Mouse (Mus musculus): Measurements from ENCODE around the gene Parn. TPM values are rescaled to one million over a fixed set of nuclear protein-coding genes. Genes with fewer than 3 reads are reported as not detected.

Gene Parn
- total RNA-seq, 4 experiments from 2014 or later = 5.5 to 7.6 (median 6.3) TPM

- peak in 1 of 2 experiments; percentile 8 for DNase-seq (ENCODE audit: low spot score in 2 of 2)
These were observed 111.0 kb downstream of the Parn start for GRCm38 (mm10) chr16:13556954-13557470.

GRCm38 (mm10) chr16:13556446-13556845 lies 111.5 kb downstream of the Parn start:
- DNase-seq (ENCODE audit: low spot score in 2 of 2) = no peak

- no peak for DNase-seq (ENCODE audit: low spot score in 2 of 2)
These were observed 117.3 kb downstream of the Parn start for GRCm38 (mm10) chr16:13550667-13551066.

DNA sequence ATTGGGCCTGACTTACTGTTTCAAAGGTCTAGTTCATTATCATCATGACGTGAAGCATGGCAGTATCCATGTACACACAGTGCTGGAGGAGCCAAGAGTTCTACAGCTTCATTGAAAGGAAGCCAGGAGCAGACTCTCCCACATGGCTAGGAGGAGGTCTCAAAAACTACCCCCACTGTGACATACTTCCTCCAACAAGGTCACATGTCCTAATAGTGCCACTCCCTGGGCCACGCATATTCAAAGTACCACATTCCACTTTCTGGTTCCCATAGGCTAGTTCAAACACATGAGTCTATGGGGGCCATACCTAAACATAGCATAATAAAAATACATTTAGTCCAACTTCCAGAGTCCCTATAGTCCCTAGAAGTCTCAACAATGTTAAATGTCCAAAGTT lies 118.0 kb downstream of the Parn start:
- DNase-seq (ENCODE audit: low spot score in 2 of 2) = no peak

DNA sequence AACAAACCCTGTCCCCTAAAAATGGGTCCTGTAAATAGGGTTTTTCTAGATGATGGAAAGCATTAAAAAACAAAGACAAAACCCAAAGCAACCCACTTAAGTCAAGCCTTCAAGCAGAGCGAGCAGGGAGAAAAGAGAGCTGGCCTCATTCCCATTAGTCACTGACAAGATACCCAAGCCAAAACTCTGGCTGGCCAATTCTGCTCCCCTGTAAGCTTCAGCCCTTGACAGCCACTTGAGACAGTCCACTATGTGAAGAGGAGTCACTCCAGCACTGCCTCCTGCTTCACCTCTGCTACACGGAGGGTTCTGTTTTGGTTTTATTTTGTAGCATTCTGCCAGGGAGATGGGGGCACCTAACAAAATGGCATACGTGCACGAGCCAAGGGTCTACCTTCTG lies 126.2 kb downstream of the Parn start:
- no peak for DNase-seq (ENCODE audit: low spot score in 2 of 2)

DNA sequence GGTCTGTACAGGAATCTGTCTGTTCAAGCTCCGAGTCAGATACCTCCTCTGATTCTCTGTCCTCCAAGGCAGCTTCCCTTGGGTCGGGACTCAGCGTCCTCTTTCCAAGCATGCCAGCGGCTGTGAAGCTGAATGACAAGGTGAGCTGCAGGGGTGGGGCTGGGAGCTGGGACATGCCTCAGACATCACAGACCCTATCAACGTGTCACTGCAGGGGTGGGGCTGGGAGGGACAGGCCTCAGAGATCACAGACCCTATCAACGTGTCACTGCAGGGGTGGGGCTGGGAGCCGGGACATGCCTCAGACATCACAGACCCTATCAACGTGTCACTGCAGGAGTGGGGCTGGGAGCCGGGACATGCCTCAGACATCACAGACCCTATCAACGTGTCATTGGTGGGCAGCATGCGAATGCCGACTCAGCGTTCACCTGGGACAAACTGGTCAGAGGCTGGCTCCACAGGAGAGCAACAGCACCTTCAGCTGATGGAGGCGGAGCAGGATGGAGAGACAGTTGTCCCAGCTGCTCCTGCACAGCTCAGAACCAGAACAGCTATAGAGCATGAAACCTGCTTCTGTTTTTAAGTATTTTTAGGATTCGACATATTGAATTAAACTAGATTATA lies 126.7 kb downstream of the Parn start:
- DNase-seq (ENCODE audit: low spot score in 2 of 2) = no peak

DNA sequence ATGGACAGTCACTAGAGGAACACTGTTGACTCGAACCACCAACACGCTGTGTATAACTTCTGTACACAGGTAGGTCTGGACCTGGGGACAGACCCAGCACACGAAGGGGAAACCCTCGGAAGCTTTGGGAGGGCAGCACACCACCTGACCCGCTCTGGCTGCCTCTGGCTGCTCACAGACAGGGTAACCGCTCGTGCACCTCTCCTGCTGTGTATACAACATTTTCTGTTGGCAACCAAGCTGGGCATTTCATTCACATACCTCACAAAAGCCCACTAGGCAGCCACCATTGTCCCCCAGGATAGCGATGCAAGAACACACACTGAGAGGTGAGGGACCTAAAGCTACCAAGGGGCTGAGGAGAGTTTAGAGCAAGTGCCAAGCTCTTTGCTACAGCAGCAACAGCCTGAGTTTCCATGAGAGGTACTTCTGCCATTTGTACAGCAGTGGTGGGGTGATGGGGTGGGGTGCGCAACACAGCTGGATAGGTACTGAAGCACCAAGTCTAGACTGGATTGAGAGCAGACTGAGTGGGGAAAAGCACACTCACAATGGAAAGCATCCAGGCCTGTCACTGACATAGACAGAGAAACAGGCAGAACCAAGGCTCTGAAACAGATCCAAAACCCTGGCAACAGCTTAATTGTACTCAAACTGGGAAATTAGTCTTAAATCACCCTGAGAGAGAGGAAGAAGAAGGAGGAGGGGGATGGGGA lies 128.9 kb downstream of the Parn start:
- no peak for DNase-seq (ENCODE audit: low spot score in 2 of 2)

- DNase-seq (ENCODE audit: low spot score in 2 of 2) = no peak
These were observed 129.6 kb downstream of the Parn start for GRCm38 (mm10) chr16:13538213-13538932.

GRCm38 (mm10) chr16:13536404-13536803 lies 131.6 kb downstream of the Parn start:
- DNase-seq (ENCODE audit: low spot score in 2 of 2) = no peak

DNA sequence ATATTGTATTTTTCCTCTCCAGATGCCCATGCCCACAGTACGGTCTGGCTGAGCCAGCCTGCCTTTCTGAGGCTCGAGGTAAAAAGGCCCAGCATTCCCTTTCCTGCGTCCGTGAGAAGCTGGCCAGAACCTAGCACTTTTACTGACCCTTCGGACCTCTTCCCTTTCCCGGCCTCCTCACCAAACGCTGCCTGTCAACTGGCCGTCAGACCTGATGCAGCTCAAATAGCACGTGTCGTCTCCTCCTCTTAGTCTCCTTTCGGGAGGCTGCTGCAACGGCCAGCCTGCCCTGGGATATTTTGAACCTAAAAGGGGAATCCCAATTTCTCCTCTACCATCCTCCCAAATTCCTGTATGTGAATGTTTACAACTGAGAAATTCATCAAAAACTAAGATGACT lies 132.1 kb downstream of the Parn start:
- no peak for DNase-seq (ENCODE audit: low spot score in 2 of 2)

DNA sequence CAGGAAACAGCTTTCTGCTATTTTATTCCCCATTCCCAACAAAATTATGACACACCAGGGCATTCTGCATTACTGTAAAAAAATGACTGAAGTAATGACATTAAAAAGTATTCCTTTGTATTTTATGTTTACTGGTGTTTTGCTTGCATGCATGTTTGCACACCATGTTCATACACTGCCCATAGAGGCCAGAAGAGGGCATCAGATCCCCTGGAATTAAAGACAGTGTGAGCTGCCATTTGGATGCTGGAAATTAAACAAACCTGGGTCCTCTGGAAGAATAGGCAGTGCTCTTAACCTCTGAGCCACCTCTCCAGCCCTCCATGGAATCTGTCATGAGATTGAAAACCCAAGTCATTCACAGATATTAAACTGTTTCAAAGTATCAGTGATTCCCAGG lies 135.1 kb downstream of the Parn start:
- no peak for DNase-seq (ENCODE audit: low spot score in 2 of 2)

GRCm38 (mm10) chr16:13531279-13531678 lies 136.7 kb downstream of the Parn start:
- DNase-seq (ENCODE audit: low spot score in 2 of 2) = no peak

DNA sequence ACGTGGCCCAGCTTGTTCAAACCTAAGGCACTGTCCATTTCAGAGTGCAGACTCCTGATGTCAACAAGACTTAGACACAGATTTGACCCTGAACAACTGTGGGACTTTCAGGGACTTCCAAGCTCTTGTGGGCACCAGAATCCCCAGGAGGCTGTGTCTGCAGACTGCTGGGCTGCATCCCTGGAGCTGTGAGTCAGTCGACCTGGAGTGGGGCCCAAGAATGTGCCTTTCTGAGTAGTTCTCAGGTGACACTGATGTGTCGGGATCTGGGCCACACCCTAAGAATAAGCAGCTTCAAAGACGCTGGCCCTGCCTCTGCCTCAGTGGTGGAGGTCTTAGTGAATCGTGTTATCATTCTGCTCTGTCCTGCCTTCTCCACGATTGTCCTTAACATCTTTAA lies 146.6 kb downstream of the Parn start:
- DNase-seq (ENCODE audit: low spot score in 2 of 2) = peak; percentile 63 to 82

DNA sequence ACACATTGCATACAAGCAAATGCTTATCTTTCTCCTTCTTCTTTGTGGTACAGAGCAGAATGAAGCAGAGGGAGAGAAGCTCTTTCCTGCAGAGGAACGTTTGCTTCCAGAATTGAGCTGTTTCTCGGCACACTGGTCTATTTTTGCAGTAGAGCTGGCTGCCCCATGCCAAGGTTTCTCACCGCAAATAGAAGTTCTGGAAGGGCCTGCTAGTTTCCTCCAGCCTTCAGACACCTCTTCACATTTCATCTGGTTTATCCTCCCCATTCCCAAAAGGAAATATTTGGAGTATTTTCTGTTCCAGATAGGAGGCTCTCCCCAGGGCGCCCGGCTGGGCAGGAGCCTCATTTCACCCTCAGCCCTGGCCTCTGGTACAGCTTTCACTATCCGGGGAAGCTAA lies 147.7 kb downstream of the Parn start:
- DNase-seq (ENCODE audit: low spot score in 2 of 2) = peak in 1 of 2 experiments; percentile 42

GRCm38 (mm10) chr16:13516214-13516613 lies 151.8 kb downstream of the Parn start:
- no peak for DNase-seq (ENCODE audit: low spot score in 2 of 2)

GRCm38 (mm10) chr16:13515524-13515923 lies 152.4 kb downstream of the Parn start:
- DNase-seq (ENCODE audit: low spot score in 2 of 2) = no peak

GRCm38 (mm10) chr16:13505055-13505454 lies 162.9 kb downstream of the Parn start:
- peak; percentile 56 to 66 for DNase-seq (ENCODE audit: low spot score in 2 of 2)

GRCm38 (mm10) chr16:13504476-13504875 lies 163.5 kb downstream of the Parn start:
- DNase-seq (ENCODE audit: low spot score in 2 of 2) = no peak

GRCm38 (mm10) chr16:13498923-13499322 lies 169.0 kb downstream of the Parn start:
- no peak for DNase-seq (ENCODE audit: low spot score in 2 of 2)

- DNase-seq (ENCODE audit: low spot score in 2 of 2) = peak in 1 of 2 experiments; percentile 58
These were observed 174.0 kb downstream of the Parn start for GRCm38 (mm10) chr16:13493981-13494380.

- no peak for DNase-seq (ENCODE audit: low spot score in 2 of 2)
These were observed 175.0 kb downstream of the Parn start for GRCm38 (mm10) chr16:13492996-13493395.

GRCm38 (mm10) chr16:13491776-13492175 lies 176.2 kb downstream of the Parn start:
- DNase-seq (ENCODE audit: low spot score in 2 of 2) = no peak
